Mouse (Mus musculus): ENCODE data around the gene Tfam.

The Tfam gene

DNA sequence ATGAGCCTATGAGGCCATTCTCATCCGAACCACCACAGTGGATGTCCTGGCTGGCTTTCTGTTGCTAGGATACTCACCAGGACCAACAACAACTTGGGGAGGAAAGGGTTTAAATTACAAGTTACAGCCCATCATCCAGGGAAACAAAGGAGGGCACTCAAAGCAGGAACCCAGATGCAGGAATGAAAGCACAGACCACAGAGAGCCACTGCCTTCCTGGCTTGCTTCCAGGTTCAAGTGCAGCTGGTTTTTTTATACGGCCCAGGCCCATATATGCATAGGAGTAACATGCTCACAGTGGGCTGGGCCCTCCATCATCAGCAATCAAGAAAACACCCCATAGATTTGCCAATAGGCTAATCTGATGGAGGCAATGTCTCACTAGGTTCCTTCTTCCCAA is 15.4 kb downstream of the Tfam start:
- no peak for DNase-seq

DNA sequence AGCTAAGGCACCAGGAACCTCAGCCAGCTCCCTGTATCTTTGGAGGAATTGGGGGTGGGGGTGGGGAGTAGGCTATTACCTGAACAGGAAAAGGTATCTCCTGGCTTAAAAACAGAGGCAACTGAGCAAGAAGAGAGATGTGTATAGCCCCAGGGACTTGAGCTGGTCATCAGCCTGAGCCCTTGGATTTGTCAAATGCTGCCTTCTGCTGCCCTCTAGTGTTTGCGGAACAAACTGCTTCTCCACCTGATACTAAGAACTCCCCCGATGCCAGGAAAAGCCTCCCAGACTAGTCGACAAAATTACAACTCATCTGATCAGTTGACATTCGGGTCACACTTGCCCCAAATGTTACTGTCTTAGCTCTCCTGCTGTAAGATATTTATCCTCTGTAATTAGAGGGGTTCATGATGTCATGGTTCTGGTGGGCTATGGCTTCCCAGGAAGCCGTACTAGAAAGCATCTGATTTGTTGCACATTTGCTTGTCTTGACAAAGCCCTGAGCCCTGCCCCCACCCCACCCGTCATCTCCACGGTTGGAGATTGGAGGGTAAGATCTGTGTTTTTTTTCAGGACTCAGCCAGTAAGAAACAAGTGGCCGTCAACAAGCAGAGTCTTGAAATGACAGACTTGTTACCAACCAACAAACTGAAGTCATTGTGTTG is 19.7 kb downstream of the Tfam start:
- DNase-seq, result peak; percentile 74

DNA sequence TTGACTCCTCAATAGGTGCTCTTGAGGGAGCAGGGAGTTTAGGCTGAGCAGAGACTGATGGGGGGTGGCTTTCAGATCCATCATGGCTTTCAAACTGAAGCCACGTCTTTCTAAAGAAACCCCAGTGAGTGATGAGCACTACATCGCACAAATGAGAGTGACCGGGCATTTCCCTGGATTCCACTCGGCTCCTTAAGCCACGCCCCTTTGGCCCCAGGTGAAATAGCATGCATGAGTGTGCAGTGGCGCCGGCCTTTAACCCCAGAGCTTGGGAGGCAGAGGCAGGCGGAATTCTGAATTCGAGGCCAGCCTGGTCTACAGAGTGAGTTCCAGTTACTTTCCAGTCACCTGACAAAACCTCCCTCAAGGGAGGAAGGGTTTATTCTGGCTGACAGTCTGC is 22.1 kb downstream of the Tfam start:
- DNase-seq, result no peak

DNA sequence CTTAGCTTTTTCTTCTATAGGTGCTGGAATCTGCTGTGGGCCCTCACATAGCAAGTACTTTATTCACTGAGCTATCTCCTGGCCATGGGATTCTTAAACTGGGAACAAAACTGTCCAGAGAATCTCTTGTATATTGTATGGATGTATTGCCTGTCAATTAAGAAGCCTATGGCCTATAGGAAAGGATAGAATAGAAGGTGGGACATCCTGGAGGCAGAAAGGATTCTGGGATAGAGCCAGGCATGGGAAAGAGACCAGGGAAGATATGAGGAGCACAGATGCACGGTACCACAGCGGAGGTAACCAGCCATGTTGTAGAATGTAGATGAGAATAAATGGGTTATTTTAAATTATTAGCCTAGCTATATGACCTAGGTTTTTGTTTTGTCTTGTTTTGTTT is 36.6 kb downstream of the Tfam start:
- no peak for DNase-seq

DNA sequence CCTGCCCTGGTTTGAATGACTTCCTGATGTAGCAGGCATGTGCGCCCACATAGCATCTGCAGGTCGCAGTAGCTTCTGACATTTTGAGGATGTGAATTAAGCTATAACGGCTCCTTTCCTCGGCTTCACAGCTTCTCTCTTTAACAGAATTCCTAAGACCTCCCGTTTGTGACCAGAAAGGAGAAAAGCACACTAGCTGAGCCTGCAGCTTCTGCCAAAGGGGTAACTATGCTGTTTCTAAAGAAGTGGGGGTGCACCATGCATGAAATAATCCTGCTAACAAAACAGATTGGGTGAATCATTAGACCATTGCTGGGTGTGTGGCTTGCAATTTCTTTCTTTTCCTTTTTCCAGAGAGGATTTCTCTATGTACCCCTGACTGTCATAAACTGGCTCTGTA is 37.1 kb downstream of the Tfam start:
- DNase-seq, result no peak

DNA sequence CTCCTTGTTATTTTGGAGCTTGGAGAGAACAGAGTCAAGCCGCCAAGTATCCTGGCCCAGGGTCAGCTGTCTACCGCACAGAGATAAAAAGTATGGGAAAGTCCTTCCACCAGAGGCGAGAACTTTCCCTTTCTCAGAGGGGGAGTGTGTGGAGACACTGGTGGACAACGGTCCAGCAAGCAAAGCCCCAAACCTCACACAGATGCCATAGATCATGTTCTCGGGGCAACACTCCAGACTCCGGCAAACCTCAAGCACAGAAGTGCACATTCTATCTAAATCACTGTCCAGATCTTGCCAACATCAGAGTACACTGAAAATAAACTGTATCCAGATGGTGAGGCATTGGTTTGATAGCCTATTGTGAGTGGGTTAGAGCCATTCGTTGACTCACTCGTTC is 39.4 kb downstream of the Tfam start:
- no peak for DNase-seq

DNA sequence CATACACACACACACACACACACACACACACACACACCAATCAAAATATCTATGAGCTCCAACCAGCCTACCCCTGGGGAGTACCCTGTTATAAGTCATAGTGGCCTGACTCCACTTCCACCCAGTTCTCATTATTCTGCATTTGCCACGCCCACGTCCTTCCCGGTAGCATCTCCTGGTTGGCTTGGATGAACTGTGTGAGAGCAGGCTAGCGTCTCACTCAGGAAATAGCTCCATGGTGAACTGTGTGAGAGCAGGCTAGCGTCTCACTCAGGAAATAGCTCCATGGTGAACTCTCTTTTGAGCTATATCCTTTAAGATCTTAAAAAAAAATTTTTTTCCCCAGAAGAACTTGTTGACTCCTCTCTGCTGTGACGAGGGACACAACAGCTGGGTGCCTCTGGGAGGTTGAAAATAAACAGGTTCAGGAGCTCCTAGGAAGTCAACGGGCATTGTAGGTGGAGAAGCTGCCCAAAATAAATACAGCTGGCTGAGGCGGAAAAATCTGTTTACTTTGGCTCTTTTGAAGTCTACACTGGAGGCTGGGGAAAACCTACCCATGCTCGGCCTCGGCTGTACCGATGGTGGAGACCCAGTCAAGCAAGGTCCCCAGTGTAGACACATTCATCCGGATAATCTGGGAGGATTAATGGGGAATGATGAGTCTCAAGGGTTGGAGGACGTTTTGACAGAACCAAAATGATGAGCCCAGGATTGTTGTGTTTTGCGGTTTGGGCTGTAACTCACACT is 40.9 kb downstream of the Tfam start:
- DNase-seq, result no peak

DNA sequence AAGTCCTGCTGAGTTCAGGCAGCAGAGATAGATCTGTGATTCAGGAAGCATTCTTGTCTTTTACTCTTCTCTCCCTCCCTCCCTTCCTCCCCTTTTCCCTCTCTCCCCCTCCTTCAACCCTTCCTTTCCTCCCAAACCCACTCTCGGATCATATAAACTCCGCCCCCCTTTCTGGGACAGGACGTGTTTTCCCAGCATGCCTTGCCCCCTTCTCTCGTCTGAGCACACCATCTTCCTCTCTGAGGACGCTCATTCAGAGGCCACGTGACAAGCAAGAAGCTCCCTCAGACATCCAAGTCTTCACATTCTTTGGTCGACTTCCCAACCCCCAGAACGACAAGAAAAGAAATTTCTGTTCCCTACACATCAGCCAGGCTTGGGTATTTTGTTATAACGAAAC is 42.6 kb downstream of the Tfam start:
- no peak for DNase-seq

DNA sequence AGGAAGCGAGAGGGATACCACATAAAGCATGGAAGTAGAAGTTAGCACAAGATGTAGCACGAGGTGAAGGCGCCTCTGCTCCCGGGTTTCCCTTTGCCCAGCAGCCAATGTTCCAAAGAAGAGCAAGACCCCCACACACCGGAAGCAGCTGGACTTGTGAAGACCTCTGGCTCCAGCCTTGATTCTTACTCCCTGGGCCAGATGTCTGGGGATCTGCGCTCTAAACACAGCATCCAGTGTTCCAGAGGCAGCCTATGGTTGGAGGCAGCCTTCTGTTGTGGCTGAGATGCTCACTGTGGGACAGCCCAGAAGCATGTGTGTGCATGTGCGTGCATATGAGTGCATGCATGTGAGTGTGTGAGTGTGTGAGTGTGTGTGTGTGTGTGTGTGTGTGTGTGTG is 43.4 kb downstream of the Tfam start:
- no peak for DNase-seq

DNA sequence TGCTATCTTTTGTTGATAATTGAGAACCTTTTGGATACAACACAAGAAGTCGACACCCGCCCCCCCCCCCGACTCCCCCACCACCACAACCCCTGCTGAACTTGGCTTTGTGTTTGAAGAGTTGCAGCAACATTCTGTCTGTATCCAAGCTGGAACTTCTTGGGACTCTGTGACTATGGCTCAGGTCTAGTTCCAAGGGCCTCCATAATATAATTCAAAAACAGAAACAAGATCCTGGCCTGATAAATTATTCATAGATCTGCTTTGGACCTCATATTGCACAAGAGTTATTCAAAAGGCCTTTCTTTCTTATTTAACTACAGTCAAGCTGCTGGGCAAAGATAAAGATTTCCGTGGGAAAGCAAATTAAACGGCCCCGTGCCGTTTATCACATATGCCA is 44.8 kb downstream of the Tfam start:
- DNase-seq, result no peak

DNA sequence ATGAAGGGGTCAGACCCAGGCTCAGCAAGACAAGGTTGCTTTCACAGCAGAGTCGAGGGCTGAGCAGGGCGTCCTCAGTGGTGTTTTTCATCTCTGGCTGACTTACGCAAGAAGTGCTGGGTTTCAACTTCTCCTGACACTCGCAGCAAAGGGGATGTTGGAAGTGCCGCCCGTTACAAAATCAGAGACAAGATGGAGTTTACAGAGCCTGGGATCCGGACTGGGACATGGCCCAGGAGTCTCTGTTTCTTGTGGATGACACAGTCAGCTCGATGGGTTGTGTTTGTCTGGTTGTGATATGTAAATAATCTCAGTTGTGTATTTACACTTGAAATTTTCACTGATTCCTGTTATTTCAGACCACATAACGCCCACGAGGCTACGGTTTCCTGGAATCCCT is 45.2 kb downstream of the Tfam start:
- DNase-seq, result no peak

DNA sequence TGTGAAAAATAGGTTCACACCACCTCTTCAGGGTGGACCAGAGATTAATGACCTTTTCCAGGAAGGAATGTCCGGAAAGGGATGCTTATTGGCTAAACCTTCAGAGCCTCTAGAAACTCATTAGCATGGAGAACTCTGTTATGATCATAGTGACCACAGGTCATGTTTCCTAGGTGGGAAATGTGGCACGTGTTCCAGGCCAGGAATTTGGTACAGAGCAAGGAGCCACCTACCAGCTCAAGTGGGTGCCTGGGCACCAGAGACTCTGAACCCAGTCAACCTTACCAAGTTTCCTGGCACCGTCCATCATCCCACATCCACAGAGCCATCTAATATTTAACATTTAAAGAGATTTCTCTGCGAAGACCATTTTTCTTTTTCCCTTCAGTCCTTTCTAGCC is 49.4 kb downstream of the Tfam start:
- no peak for DNase-seq

DNA sequence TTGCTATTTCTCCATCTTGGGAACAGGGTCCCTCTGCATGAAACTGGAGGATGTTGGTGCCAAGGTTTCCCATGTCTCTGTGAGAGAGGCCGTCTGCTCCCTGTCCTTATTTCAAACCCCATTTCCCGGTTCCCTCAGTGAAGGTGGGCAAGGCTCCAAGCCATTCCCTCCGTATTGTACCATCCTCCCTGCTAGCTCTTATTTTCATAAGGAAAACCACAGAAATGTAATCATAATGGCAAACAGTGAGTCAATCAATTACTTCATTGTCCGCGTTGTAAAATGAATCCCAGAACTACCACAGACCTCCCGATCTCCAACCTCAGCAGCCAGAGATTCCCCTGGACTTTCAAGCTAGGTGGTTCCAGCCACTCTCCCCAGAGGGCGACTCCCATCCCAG is 53.0 kb downstream of the Tfam start:
- DNase-seq, result no peak

DNA sequence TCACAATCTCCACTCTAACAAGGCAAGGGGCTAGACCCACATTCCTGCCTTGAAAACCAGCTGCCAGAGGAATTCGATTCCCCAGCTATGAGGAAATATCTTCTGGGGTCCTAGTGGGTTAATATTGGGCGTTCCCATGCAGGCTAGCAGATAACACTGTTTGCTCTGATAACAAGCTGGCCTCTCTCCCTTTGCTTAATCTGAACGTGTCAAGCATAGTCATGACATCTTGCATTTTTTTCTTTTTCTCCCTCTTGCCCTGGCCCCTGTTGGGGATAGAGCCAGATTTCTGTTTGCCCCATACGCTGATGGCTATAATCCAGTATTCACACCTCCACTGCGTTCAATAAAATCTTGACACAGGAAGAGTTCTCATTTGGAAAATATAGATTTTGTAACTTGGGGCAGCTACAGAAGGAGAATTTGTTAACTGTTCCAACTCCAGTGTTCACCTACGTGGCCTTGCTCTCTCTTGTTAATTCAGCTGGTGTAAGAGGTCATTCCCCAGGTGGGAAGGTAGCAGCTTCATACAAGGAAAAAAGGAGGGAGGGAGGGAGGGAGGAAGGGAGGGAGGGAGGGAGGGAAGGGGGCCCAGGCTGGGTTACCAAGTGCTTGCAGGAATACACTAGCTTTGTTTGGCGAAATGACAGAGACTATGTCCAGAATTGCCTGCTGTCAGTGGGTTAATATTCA is 54.6 kb downstream of the Tfam start:
- no peak for DNase-seq

DNA sequence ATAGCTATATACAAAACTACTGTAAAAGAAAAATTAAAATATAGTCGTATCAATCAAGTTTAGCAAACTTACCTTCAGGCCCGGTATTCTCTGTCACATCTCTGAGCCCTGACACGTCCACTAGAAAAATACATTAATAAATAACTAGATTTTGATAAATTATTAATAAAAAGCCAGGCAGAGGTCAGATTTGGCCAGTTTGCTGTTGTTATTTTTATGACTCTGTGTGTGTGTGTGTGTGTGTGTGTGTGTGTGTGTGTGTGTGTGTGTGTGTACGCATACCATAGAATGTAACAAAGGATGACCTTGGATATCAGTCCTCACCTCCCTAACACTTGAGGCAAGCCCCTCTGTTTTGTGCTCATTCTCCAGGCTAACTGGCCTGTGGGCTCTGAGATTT is 56.1 kb downstream of the Tfam start:
- DNase-seq, result no peak

DNA sequence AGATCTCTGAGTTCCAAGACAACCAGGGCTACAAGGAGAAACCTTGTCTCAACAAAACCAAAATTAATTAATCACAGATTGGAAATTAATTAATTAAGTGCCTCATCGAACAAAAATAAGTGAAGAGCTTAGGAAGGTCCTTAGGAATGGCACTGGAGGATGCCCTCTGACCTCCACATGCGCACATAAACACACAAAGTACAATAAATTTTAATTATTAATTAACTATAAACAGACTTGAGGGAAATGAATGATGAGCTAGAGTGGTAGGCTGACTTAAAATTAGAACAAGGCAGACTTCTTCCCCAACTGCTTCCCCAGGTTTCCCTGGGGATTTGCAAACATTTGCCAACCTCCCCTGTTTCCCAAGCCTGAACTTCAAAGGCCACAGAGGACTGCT is 57.0 kb downstream of the Tfam start:
- no peak for DNase-seq

DNA sequence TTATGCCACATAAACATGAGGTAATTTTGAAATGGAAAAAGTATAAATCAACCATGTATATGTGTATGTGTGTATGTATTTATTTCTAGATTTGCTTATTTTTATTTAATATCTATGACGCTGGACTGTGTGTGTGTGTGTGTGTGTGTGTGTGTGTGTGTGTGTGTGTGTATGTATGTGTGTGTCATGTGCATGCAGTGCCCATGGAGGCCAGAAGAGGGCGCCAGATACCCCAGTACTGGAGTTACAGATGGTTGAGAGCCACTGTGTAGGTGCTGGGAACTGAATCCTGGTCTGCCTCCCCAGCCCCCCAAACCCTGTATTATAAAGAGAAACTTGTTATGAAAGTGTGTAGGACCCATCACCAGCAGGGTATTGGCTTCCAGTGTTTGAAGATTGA is 58.0 kb downstream of the Tfam start:
- DNase-seq, result no peak

DNA sequence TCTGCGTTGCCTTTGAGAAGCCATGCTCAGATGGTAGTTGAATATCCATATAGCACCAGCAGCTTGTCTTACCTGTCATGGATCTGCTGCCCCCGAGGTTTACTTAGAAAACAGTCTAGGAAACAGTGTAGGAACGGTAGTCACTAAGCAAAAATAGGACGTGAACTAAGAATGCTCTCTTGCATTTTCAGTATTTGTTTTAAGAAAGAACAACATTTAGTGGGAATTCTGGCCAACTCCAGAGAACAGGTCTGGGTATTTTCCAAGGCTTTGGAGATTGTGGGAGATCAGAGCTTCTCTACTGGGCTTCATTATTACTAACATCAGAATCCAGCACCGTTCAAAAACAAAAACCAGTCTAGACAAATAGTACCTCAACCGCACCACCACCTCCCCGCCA is 60.9 kb downstream of the Tfam start:
- no peak for DNase-seq

DNA sequence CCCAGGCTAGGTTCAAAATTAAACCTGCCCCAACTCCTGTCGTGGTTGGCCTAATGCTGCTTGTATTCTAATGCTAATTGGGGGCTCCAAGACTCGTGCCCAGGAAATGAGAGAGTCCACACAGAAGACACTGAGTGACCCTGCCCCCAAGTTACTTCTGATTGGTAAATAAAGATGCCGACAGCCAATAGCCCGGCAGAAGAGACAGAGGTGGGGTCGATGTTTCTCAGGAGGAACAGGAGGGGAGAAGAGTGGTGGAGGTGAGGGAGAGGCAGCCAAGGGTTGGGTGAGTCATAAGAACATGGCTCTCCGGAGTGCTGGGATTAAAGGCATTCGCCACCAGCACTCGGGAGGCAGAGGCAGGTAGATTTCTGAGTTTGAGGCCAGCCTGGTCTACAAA is 61.7 kb downstream of the Tfam start:
- no peak for DNase-seq

All from right cerebral cortex, postnatal 25 days (tissue).